ENCODE assay signal across 21 mouse cellular contexts in genomic region chr7:75899102-75899501, GRCm38 (mm10).
"Had no signal": no experiment of that assay in that cellular context is flagged by ENCODE, and none has a peak within 500 bp of the region (broad histone marks: within the 10 kb centered on the region; RNA-seq: fewer than 3 reads in every experiment).

No protein-coding gene starts in this region.

- ATAC-seq: liver, embryonic 12.5 days; midbrain, embryonic 16.5 days had no signal

- H3K36me3 ChIP-seq: limb, embryonic 12.5 days; limb, embryonic 15.5 days; liver, embryonic 12.5 days; liver, embryonic 15.5 days; midbrain, embryonic 12.5 days; neural tube, embryonic 13.5 days had no signal

- H3K4me1 ChIP-seq: limb, embryonic 12.5 days; limb, embryonic 15.5 days; liver, embryonic 15.5 days; midbrain, embryonic 12.5 days; neural tube, embryonic 13.5 days had no signal

- H3K9ac ChIP-seq: limb, embryonic 12.5 days; limb, embryonic 15.5 days; liver, embryonic 12.5 days; liver, embryonic 15.5 days; midbrain, embryonic 12.5 days; neural tube, embryonic 13.5 days had no signal

- H3K4me2 ChIP-seq: limb, embryonic 12.5 days; limb, embryonic 15.5 days; liver, embryonic 12.5 days; liver, embryonic 15.5 days; midbrain, embryonic 12.5 days; neural tube, embryonic 13.5 days had no signal

- DNase-seq: kidney, adult 18-20 months; kidney, adult 9 months; kidney, postnatal 14 days; kidney, postnatal 4 days; left cerebral cortex, postnatal 4 days; lung, adult 2 months; right cerebral cortex, adult 18-20 months; right cerebral cortex, postnatal 14 days; right cerebral cortex, postnatal 4 days; thymus, adult 2 months; thymus, postnatal 14 days; thymus, postnatal 4 days had no signal

- H3K27ac ChIP-seq: limb, embryonic 12.5 days; limb, embryonic 15.5 days; liver, embryonic 12.5 days; liver, embryonic 15.5 days; midbrain, embryonic 12.5 days; neural tube, embryonic 13.5 days had no signal

- H3K27me3 ChIP-seq: limb, embryonic 12.5 days; limb, embryonic 15.5 days; liver, embryonic 12.5 days; liver, embryonic 15.5 days; megakaryocyte, embryonic 14.5 days; midbrain, embryonic 12.5 days; neural tube, embryonic 13.5 days had no signal

- H3K4me3 ChIP-seq: limb, embryonic 12.5 days; limb, embryonic 15.5 days; liver, embryonic 12.5 days; liver, embryonic 15.5 days; megakaryocyte, embryonic 14.5 days; midbrain, embryonic 12.5 days; myocyte; neural tube, embryonic 13.5 days had no signal

- H3K9me3 ChIP-seq: limb, embryonic 15.5 days; liver, embryonic 12.5 days; liver, embryonic 15.5 days; megakaryocyte, embryonic 14.5 days had no signal
